11 mouse cellular contexts compared by ENCODE assay signal in the genomic region with DNA sequence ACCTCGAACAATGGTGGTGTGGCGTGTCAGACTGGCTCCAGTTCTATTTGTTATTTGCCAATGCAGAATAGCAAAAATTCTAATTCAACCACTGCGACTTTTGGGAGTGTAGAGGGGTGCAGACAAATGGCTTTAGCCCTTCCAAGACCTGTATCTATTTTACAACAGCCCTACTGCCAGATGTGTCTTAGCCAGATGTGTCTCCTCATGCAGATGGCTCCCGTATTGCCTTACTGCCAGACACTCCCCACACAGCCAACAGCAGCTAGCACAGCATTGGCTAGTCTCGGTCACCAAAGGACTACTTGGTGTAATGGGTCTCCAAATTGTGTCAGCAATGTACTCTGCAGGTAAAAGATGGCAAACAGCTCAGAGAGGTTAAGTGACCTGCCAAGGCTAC. TPM values are rescaled to one million over a fixed set of nuclear protein-coding genes. Genes with fewer than 3 reads are reported as not detected.
DNase-seq lines count a peak whose midpoint lies in the region; ATAC-seq lines count a peak whose summit lies in the region.
"Had no signal": no experiment of that assay in that cellular context is flagged by ENCODE, and none has a peak within 500 bp of the region (broad histone marks: within the 10 kb centered on the region; RNA-seq: fewer than 3 reads in every experiment).

No protein-coding gene starts in this region.

- no peaks in the 10 kb centered on the region for H3K36me3 ChIP-seq in heart, embryonic 11.5 days (ENCODE audit: control insufficient read depth, insufficient read depth, low read length)
- H3K36me3 ChIP-seq in liver, embryonic 12.5 days = no peaks in the 10 kb centered on the region
- H3K36me3 ChIP-seq in forebrain, embryonic 16.5 days (ENCODE audit: control insufficient read depth, insufficient read depth) = no peaks in the 10 kb centered on the region
- H3K36me3 ChIP-seq in neural tube, embryonic 14.5 days (ENCODE audit: control insufficient read depth, insufficient read depth, low read length) = no peaks in the 10 kb centered on the region

- peak; percentile 95 for DNase-seq in heart, adult 11 months
- no peak for DNase-seq in liver
- DNase-seq in layer of hippocampus, adult 9-11 months = no peak
- DNase-seq in left cerebral cortex, postnatal 4 days = no peak

- no peak overlapping the region; the same call in 1 of the 2 replicates for H3K4me2 ChIP-seq in heart, embryonic 11.5 days
- peak overlapping the region; percentile 98; the same call in 1 of the 2 replicates for H3K4me2 ChIP-seq in liver, embryonic 12.5 days
- peak overlapping the region; percentile 89; the same call in 1 of the 2 replicates for H3K4me2 ChIP-seq in forebrain, embryonic 16.5 days (ENCODE audit: low read length)
- peak overlapping the region; percentile 97; the same call in 1 of the 2 replicates for H3K4me2 ChIP-seq in neural tube, embryonic 14.5 days (ENCODE audit: low read depth, low read length)

- H3K4me1 ChIP-seq in heart, embryonic 11.5 days (ENCODE audit: control insufficient read depth, insufficient read depth, low read length) = peaks cover 8% of the 10 kb centered on the region
- peaks cover 48% of the 10 kb centered on the region for H3K4me1 ChIP-seq in liver, embryonic 12.5 days
- H3K4me1 ChIP-seq in forebrain, embryonic 16.5 days (replicated peaks; ENCODE audit: control insufficient read depth, insufficient read depth, low read length) = peaks cover 38% of the 10 kb centered on the region
- H3K4me1 ChIP-seq in neural tube, embryonic 14.5 days (ENCODE audit: control insufficient read depth, insufficient read depth, low read length) = peaks cover 11% of the 10 kb centered on the region

- no peak overlapping the region for H3K27ac ChIP-seq in heart, embryonic 11.5 days (ENCODE audit: low read depth, low read length)
- H3K27ac ChIP-seq in liver, embryonic 12.5 days = no peak overlapping the region
- no peak overlapping the region for H3K27ac ChIP-seq in forebrain, embryonic 16.5 days (ENCODE audit: low read length)
- H3K27ac ChIP-seq in neural tube, embryonic 14.5 days (ENCODE audit: low read depth, low read length) = no peak overlapping the region
- H3K27ac ChIP-seq: liver, embryonic 14.5 days had no signal

- no peaks in the 10 kb centered on the region; the same call in 1 of the 2 replicates for H3K27me3 ChIP-seq in heart, embryonic 11.5 days (ENCODE audit: control insufficient read depth, insufficient read depth, low read length)
- H3K27me3 ChIP-seq in liver, embryonic 12.5 days (replicated peaks) = peaks cover 14% of the 10 kb centered on the region
- no peaks in the 10 kb centered on the region for H3K27me3 ChIP-seq in forebrain, embryonic 16.5 days (replicated peaks; ENCODE audit: control insufficient read depth, insufficient read depth, low read length)
- H3K27me3 ChIP-seq in neural tube, embryonic 14.5 days (ENCODE audit: control insufficient read depth, insufficient read depth, low read length) = no peaks in the 10 kb centered on the region

- ATAC-seq in heart, embryonic 11.5 days (replicated peaks; ENCODE audit: insufficient number of reproducible peaks, low FRiP score, low TSS enrichment) = no peak
- no peak for ATAC-seq in liver, embryonic 12.5 days
- no peak for ATAC-seq in forebrain, embryonic 16.5 days
- ATAC-seq in neural tube, embryonic 14.5 days (ENCODE audit: low read depth) = no peak

- H3K9me3 ChIP-seq in heart, embryonic 11.5 days (replicated peaks; ENCODE audit: control insufficient read depth, low read length) = no peaks in the 10 kb centered on the region
- H3K9me3 ChIP-seq in liver, embryonic 12.5 days (replicated peaks) = no peaks in the 10 kb centered on the region
- no peaks in the 10 kb centered on the region for H3K9me3 ChIP-seq in forebrain, embryonic 16.5 days (ENCODE audit: control insufficient read depth, low read length)
- H3K9me3 ChIP-seq in neural tube, embryonic 14.5 days (ENCODE audit: control insufficient read depth, low read length) = no peaks in the 10 kb centered on the region

- H3K4me3 ChIP-seq in heart, embryonic 11.5 days (ENCODE audit: low read depth, low read length) = no peak overlapping the region
- no peak overlapping the region for H3K4me3 ChIP-seq in liver, embryonic 12.5 days
- peak overlapping the region; percentile 71 for H3K4me3 ChIP-seq in forebrain, embryonic 16.5 days (replicated peaks; ENCODE audit: low read length)
- no peak overlapping the region for H3K4me3 ChIP-seq in neural tube, embryonic 14.5 days (ENCODE audit: low read depth, low read length)

- H3K9ac ChIP-seq in heart, embryonic 11.5 days (ENCODE audit: low read depth, low read length) = no peak overlapping the region
- no peak overlapping the region for H3K9ac ChIP-seq in liver, embryonic 12.5 days
- H3K9ac ChIP-seq in forebrain, embryonic 16.5 days (replicated peaks; ENCODE audit: low read depth, low read length) = no peak overlapping the region
- no peak overlapping the region for H3K9ac ChIP-seq in neural tube, embryonic 14.5 days (replicated peaks; ENCODE audit: low read depth, low read length)
- H3K9ac ChIP-seq: liver, embryonic 14.5 days had no signal

- 61% methylated on average over 5 of the region's 5 CpGs for WGBS in heart, embryonic 11.5 days (ENCODE audit: insufficient replicate concordance)
- WGBS in liver, embryonic 12.5 days (ENCODE audit: insufficient replicate concordance) = 59% methylated on average over 5 of the region's 5 CpGs
- WGBS in forebrain, embryonic 16.5 days = 64% methylated on average over 5 of the region's 5 CpGs
- 63% methylated on average over 5 of the region's 5 CpGs for WGBS in neural tube, embryonic 14.5 days

- intact Hi-C loops in left cerebral cortex, postnatal 4 days (cut with DNase I) = no loop called here

RNA-seq across cellular contexts. Expression of gene Akna, which starts 8.1 kb away (rescaled TPM):
- 3.1 and 3.2 TPM in 2 replicates for polyA plus RNA-seq in heart, embryonic 11.5 days (2014; fragmentation: Nextera tagmentation; extraction: Ambion mirVana)
- polyA plus RNA-seq in liver, embryonic 12.5 days (2016; fragmentation: Nextera tagmentation; extraction: Ambion mirVana) = 5.4 and 5.7 TPM in 2 replicates
- 10.6 and 11.2 TPM in 2 replicates for polyA plus RNA-seq in forebrain, embryonic 16.5 days (2015; fragmentation: Nextera tagmentation; extraction: Ambion mirVana)
- 2.5 and 3.8 TPM in 2 replicates for polyA plus RNA-seq in neural tube, embryonic 14.5 days (2014; fragmentation: Nextera tagmentation; extraction: Ambion mirVana)
- total RNA-seq in left cerebral cortex, postnatal 4 days (2021) = 1 to 10 TPM; 6.1 to 6.9 TPM

RNA-seq across cellular contexts. Expression of gene Orm2, which starts 49.0 kb away (rescaled TPM):
- polyA plus RNA-seq in heart, embryonic 11.5 days (2014; fragmentation: Nextera tagmentation; extraction: Ambion mirVana) = not detected in 2 replicates
- not detected in 2 replicates for polyA plus RNA-seq in liver, embryonic 12.5 days (2016; fragmentation: Nextera tagmentation; extraction: Ambion mirVana)
- not detected in 2 replicates for polyA plus RNA-seq in forebrain, embryonic 16.5 days (2015; fragmentation: Nextera tagmentation; extraction: Ambion mirVana)
- polyA plus RNA-seq in neural tube, embryonic 14.5 days (2014; fragmentation: Nextera tagmentation; extraction: Ambion mirVana) = not detected in 2 replicates
- not detected for total RNA-seq in left cerebral cortex, postnatal 4 days (2021)
- polyA plus RNA-seq: intestine, embryonic 14.5 days; liver, embryonic 14.5 days had no signal

RNA-seq across cellular contexts. Expression of gene Orm3, which starts 55.3 kb away (rescaled TPM):
- not detected in 2 replicates for polyA plus RNA-seq in heart, embryonic 11.5 days (2014; fragmentation: Nextera tagmentation; extraction: Ambion mirVana)
- polyA plus RNA-seq in liver, embryonic 12.5 days (2016; fragmentation: Nextera tagmentation; extraction: Ambion mirVana) = not detected in 2 replicates
- polyA plus RNA-seq in forebrain, embryonic 16.5 days (2015; fragmentation: Nextera tagmentation; extraction: Ambion mirVana) = not detected in 2 replicates
- not detected in 2 replicates for polyA plus RNA-seq in neural tube, embryonic 14.5 days (2014; fragmentation: Nextera tagmentation; extraction: Ambion mirVana)
- not detected for total RNA-seq in left cerebral cortex, postnatal 4 days (2021)
- total RNA-seq: gastrocnemius, postnatal 10 days had no signal
- polyA plus RNA-seq: intestine, embryonic 14.5 days; liver, embryonic 14.5 days had no signal
